Mouse (Mus musculus): ENCODE results near the gene Olfr1438-ps1. TPM values are rescaled to one million over a fixed set of nuclear protein-coding genes. Genes with fewer than 3 reads are reported as not detected.
"Not testable (repeated sequence)": the region's sequence is repeated elsewhere in the genome, so short reads cannot be mapped to it uniquely, and the experiment has no call there.

The Olfr1438-ps1 gene
- total RNA-seq (2015; ENCODE audit: low replicate concordance): not detected in 2 replicates
- 0.28 TPM in 1 of 2 replicates, not detected in the other for total RNA-seq (2017; ENCODE audit: low replicate concordance)

DNA sequence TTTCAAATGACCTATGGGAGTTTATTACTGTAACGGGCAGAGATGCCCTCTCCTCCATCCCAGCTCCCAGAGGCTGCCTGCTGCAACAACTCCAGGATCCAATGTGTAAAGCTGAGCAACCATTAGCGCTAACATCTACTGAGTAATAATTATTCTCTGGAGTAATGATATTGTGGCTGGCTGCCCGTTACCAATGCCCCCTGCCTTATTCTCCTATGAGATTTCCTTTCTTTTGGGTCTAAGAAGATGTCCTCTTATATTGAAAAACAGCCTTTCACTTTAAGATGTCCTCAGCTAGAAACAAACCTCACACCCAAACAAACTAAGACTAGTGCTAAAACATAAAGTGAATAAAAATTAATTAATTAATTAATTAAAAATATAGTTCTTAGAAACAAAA, at the start of gene Olfr1438-ps1:
Gene Olfr1438-ps1 (minus strand): TSS at position 101 of the 400 bp plus-strand sequence.
- no peak for ATAC-seq (replicated peaks; ENCODE audit: low FRiP score, poor library complexity, severe bottlenecking)

DNA sequence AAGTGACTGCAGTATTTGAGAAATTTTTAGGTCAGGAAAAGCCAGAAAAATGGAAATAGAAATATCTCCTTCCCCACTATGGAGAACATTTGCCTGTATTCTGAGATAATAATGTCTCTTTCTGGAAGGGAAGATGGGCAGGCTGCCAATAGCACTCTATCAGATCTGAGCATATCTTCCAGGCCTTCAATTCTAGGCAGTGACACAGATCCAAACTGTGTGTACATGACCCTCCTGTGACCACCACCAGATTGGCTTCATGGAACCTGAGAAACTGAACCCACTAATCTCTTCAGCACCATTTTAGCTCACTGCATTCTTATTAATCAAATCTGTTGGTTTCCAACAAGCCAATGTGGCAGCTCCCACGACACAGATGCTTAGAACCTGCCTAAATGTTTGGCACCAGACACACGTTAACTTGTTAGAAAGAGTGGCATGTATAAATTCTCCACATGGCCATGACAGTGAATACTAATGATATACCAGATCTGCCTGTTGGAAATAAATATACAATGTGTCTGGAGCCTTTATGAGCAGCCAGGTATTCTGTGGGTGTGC, 38.8 kb upstream of the Olfr1438-ps1 start:
- no peak for ATAC-seq (replicated peaks; ENCODE audit: low FRiP score, poor library complexity, severe bottlenecking)

- ATAC-seq (replicated peaks; ENCODE audit: low FRiP score, poor library complexity, severe bottlenecking): no peak
These were observed 37.3 kb upstream of the Olfr1438-ps1 start for GRCm38 (mm10) chr19:12373004-12373403.

DNA sequence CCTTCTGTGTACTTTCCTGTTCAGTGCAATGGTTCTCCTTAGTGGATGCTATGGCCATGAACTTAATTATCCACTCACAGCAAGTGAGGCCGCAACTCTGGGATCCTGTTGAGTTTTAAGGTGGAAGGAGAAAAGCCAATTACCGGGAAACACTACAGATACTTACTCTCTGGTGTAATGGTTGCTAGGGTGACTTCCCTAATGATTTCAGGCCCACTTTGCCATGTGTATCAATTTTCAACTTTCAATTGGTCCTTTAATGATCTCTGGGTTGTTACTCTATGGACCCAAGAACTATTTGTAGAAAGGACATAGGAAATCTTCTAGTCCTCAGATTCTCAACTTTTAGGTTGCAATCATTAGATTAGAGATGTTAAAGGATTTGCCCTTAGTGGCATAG, 10.7 kb downstream of the Olfr1438-ps1 start, which contains the start of gene Olfr1437:
Gene Olfr1437 (minus strand): TSS at position 101 of the 400 bp plus-strand sequence.
- ATAC-seq (replicated peaks; ENCODE audit: low FRiP score, poor library complexity, severe bottlenecking): no peak

GRCm38 (mm10) chr19:12299030-12299429, 36.7 kb downstream of the Olfr1438-ps1 start, which contains the start of gene Olfr1436:
Gene Olfr1436, minus strand, starts transcription at chr19:12299130.
- ATAC-seq (replicated peaks; ENCODE audit: low FRiP score, poor library complexity, severe bottlenecking): not testable (repeated sequence)

- no peak for ATAC-seq (replicated peaks; ENCODE audit: low FRiP score, poor library complexity, severe bottlenecking)
These were observed 42.7 kb downstream of the Olfr1438-ps1 start for GRCm38 (mm10) chr19:12292979-12293378.

DNA sequence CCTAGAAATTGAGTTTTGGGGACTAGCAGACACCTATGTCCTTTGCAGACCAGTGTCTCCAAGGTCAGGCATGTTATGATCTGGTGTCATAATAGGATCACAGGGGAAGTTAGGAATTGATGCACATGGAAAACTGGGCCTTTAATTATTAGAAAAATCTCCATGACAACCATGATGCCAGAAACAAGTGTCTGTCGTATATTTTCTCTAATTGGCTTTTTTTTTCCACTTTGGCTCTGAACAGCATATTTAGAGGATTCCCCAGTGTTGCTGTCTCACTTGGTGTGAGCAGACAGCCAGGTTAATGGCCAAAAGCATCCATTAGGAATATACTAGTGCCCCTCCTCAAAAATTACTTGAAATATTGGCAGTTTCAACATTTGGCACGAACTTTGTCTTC, 56.2 kb downstream of the Olfr1438-ps1 start, which contains the start of gene Olfr1434:
Gene Olfr1434 (plus strand): TSS at position 301 of the 400 bp plus-strand sequence.
- no peak for ATAC-seq (replicated peaks; ENCODE audit: low FRiP score, poor library complexity, severe bottlenecking)

Other genes starting within 250 kb of the Olfr1438-ps1 start
- not detected in 2 replicates for gene Olfr1426, start 243.9 kb downstream of the Olfr1438-ps1 start, total RNA-seq (2015; ENCODE audit: low replicate concordance)
- gene Olfr1426, start 243.9 kb downstream of the Olfr1438-ps1 start, total RNA-seq (2017; ENCODE audit: low replicate concordance): not detected in 2 replicates
- not detected in 2 replicates for gene Olfr1427, start 232.6 kb downstream of the Olfr1438-ps1 start, total RNA-seq (2015; ENCODE audit: low replicate concordance)
- gene Olfr1427, start 232.6 kb downstream of the Olfr1438-ps1 start, total RNA-seq (2017; ENCODE audit: low replicate concordance): not detected in 2 replicates
- gene Olfr1428, start 220.0 kb downstream of the Olfr1438-ps1 start, total RNA-seq (2015; ENCODE audit: low replicate concordance): not detected in 2 replicates
- not detected in 2 replicates for gene Olfr1428, start 220.0 kb downstream of the Olfr1438-ps1 start, total RNA-seq (2017; ENCODE audit: low replicate concordance)
- not detected in 2 replicates for gene Olfr76, start 212.7 kb downstream of the Olfr1438-ps1 start, total RNA-seq (2015; ENCODE audit: low replicate concordance)
- not detected in 2 replicates for gene Olfr76, start 212.7 kb downstream of the Olfr1438-ps1 start, total RNA-seq (2017; ENCODE audit: low replicate concordance)
- gene Olfr1555-ps1, start 165.8 kb downstream of the Olfr1438-ps1 start, total RNA-seq (2015; ENCODE audit: low replicate concordance): not detected in 2 replicates
- not detected in 2 replicates for gene Olfr1555-ps1, start 165.8 kb downstream of the Olfr1438-ps1 start, total RNA-seq (2017; ENCODE audit: low replicate concordance)
- not detected in 2 replicates for gene Olfr1431, start 135.3 kb downstream of the Olfr1438-ps1 start, total RNA-seq (2015; ENCODE audit: low replicate concordance)
- gene Olfr1431, start 135.3 kb downstream of the Olfr1438-ps1 start, total RNA-seq (2017; ENCODE audit: low replicate concordance): 0.60 TPM in 1 of 2 replicates, not detected in the other
- not detected in 2 replicates for gene Olfr1432, start 103.3 kb downstream of the Olfr1438-ps1 start, total RNA-seq (2015; ENCODE audit: low replicate concordance)
- not detected in 2 replicates for gene Olfr1432, start 103.3 kb downstream of the Olfr1438-ps1 start, total RNA-seq (2017; ENCODE audit: low replicate concordance)
- not detected in 2 replicates for gene Olfr262, start 94.3 kb downstream of the Olfr1438-ps1 start, total RNA-seq (2015; ENCODE audit: low replicate concordance)
- 0.98 TPM in 1 of 2 replicates, not detected in the other for gene Olfr262, start 94.3 kb downstream of the Olfr1438-ps1 start, total RNA-seq (2017; ENCODE audit: low replicate concordance)
- gene Olfr235, start 74.9 kb downstream of the Olfr1438-ps1 start, total RNA-seq (2015; ENCODE audit: low replicate concordance): not detected in 2 replicates
- not detected in 2 replicates for gene Olfr235, start 74.9 kb downstream of the Olfr1438-ps1 start, total RNA-seq (2017; ENCODE audit: low replicate concordance)
- gene Olfr1434, start 56.1 kb downstream of the Olfr1438-ps1 start, total RNA-seq (2015; ENCODE audit: low replicate concordance): not detected in 2 replicates
- gene Olfr1434, start 56.1 kb downstream of the Olfr1438-ps1 start, total RNA-seq (2017; ENCODE audit: low replicate concordance): not detected in 2 replicates
- gene Olfr1436, start 36.8 kb downstream of the Olfr1438-ps1 start, total RNA-seq (2015; ENCODE audit: low replicate concordance): not detected in 2 replicates
- not detected in 2 replicates for gene Olfr1436, start 36.8 kb downstream of the Olfr1438-ps1 start, total RNA-seq (2017; ENCODE audit: low replicate concordance)
- not detected in 2 replicates for gene Olfr1437, start 10.8 kb downstream of the Olfr1438-ps1 start, total RNA-seq (2015; ENCODE audit: low replicate concordance)
- not detected in 2 replicates for gene Olfr1437, start 10.8 kb downstream of the Olfr1438-ps1 start, total RNA-seq (2017; ENCODE audit: low replicate concordance)
- not detected in 2 replicates for gene Olfr1440, start 51.4 kb upstream of the Olfr1438-ps1 start, total RNA-seq (2015; ENCODE audit: low replicate concordance)
- not detected in 2 replicates for gene Olfr1440, start 51.4 kb upstream of the Olfr1438-ps1 start, total RNA-seq (2017; ENCODE audit: low replicate concordance)
- gene Olfr1441, start 81.5 kb upstream of the Olfr1438-ps1 start, total RNA-seq (2015; ENCODE audit: low replicate concordance): not detected in 2 replicates
- not detected in 2 replicates for gene Olfr1441, start 81.5 kb upstream of the Olfr1438-ps1 start, total RNA-seq (2017; ENCODE audit: low replicate concordance)
- gene Pfpl, start 92.0 kb upstream of the Olfr1438-ps1 start, total RNA-seq (2015; ENCODE audit: low replicate concordance): not detected in 2 replicates
- gene Pfpl, start 92.0 kb upstream of the Olfr1438-ps1 start, total RNA-seq (2017; ENCODE audit: low replicate concordance): not detected in 2 replicates
- 92.8 and 101 TPM in 2 replicates for gene Mpeg1, start 124.9 kb upstream of the Olfr1438-ps1 start, total RNA-seq (2015; ENCODE audit: low replicate concordance)
- 46.2 and 49.6 TPM in 2 replicates for gene Mpeg1, start 124.9 kb upstream of the Olfr1438-ps1 start, total RNA-seq (2017; ENCODE audit: low replicate concordance)
- gene Dtx4, start 165.5 kb upstream of the Olfr1438-ps1 start, total RNA-seq (2015; ENCODE audit: low replicate concordance): 8.3 and 8.6 TPM in 2 replicates
- gene Dtx4, start 165.5 kb upstream of the Olfr1438-ps1 start, total RNA-seq (2017; ENCODE audit: low replicate concordance): 4.2 and 6.0 TPM in 2 replicates
- gene Fam111a, start 209.8 kb upstream of the Olfr1438-ps1 start, total RNA-seq (2015; ENCODE audit: low replicate concordance): 79.0 and 112 TPM in 2 replicates
- gene Fam111a, start 209.8 kb upstream of the Olfr1438-ps1 start, total RNA-seq (2017; ENCODE audit: low replicate concordance): 78.5 and 79.9 TPM in 2 replicates